Mouse (Mus musculus): Measurements from ENCODE around the gene Ankrd2. TPM values are rescaled to one million over a fixed set of nuclear protein-coding genes. Genes with fewer than 3 reads are reported as not detected.

Ankrd2 gene
- total and polyA plus RNA-seq, 3 experiments: not detected

GRCm38 (mm10) chr19:42050251-42050650 is 14.5 kb downstream of the Ankrd2 start:
- Histone ChIP-seq H3K79me2 (ENCODE audit: control insufficient read depth, insufficient read depth, low read length, poor library complexity) (no peaks in the 10 kb centered on the region), H3K36me3 (ENCODE audit: control insufficient read depth in 1 of 2, insufficient read depth in 2 of 2, low read length in 2 of 2) (no peaks in the 10 kb centered on the region), H3K9ac (ENCODE audit: control insufficient read depth, low read depth, low read length, poor library complexity, severe bottlenecking) (no peak overlapping the region), H3K27me3 (ENCODE audit: control insufficient read depth in 1 of 2, insufficient read depth in 2 of 2, low read length in 2 of 2) (peaks cover 1 to 5% of the 10 kb centered on the region in 2 experiments), H3K4me1 (ENCODE audit: control insufficient read depth in 1 of 2, insufficient read depth in 2 of 2, low read length in 2 of 2) (peaks cover 0 to 8% of the 10 kb centered on the region in 2 experiments; a peak in 2 of 4 replicates), H3K4me3 (ENCODE audit: control insufficient read depth in 1 of 2, insufficient read depth in 1 of 2, low read depth in 2 of 2, low read length in 2 of 2) (no peak overlapping the region), H3K9me3 (replicated peaks; ENCODE audit: insufficient read depth, low read length) (no peaks in the 10 kb centered on the region), H3K27ac (ENCODE audit: control insufficient read depth, low read depth, low read length) (no peak overlapping the region)
- no peak for DNase-seq (ENCODE audit: low read depth, low spot score)
- no peak for TF ChIP-seq RAD21 (IDR thresholded peaks at IDR 0.05; ENCODE audit: low read depth, low read length)
- no peak for TF ChIP-seq GATA1 (IDR thresholded peaks at IDR 0.05; ENCODE audit: low read depth, low read length)
- no peak for TF ChIP-seq MAFK (IDR thresholded peaks at IDR 0.05; ENCODE audit: borderline replicate concordance, low read depth, low read length)
- no peak for TF ChIP-seq E2F4 (IDR thresholded peaks at IDR 0.05; ENCODE audit: borderline replicate concordance, low read depth, low read length)
- no peak for TF ChIP-seq TBP (IDR thresholded peaks at IDR 0.05; ENCODE audit: low read depth, low read length)
- no peak for TF ChIP-seq TAL1 (IDR thresholded peaks at IDR 0.05; ENCODE audit: low read length)
- TF ChIP-seq MXI1 (IDR thresholded peaks at IDR 0.05; ENCODE audit: low read depth, low read length): no peak
- no peak for TF ChIP-seq ZC3H11A (IDR thresholded peaks at IDR 0.05; ENCODE audit: low read depth, low read length)
- TF ChIP-seq ZKSCAN1 (IDR thresholded peaks at IDR 0.05; ENCODE audit: low read depth, low read length): no peak
- no peak for TF ChIP-seq NRF1 (IDR thresholded peaks at IDR 0.05; ENCODE audit: insufficient read depth, low read depth, low read length, poor library complexity, severe bottlenecking)
- no peak for TF ChIP-seq KAT2A (conservative IDR thresholded peaks at IDR 0.05; ENCODE audit: low read depth, low read length)
- no peak for TF ChIP-seq TCF12 (IDR thresholded peaks at IDR 0.05; ENCODE audit: low read depth, low read length)
- TF ChIP-seq USF2 (IDR thresholded peaks at IDR 0.05; ENCODE audit: borderline replicate concordance in 1 of 2, insufficient read depth in 1 of 2, low read depth in 1 of 2, low read length in 2 of 2): no peak

- Histone ChIP-seq H3K36me3 (ENCODE audit: control insufficient read depth in 1 of 2, insufficient read depth in 2 of 2, low read length in 2 of 2) (no peaks in the 10 kb centered on the region), H3K27ac (ENCODE audit: control insufficient read depth, low read depth, low read length) (no peak overlapping the region)
Measured at GRCm38 (mm10) chr19:42051351-42051750, 15.6 kb downstream of the Ankrd2 start.

GRCm38 (mm10) chr19:42051948-42052347 is 16.1 kb downstream of the Ankrd2 start, which contains the start of gene 4933411K16Rik:
Gene 4933411K16Rik, plus strand, starts transcription at chr19:42052248.
- no peak within 1 kb of the TSS for H3K27ac ChIP-seq (ENCODE audit: control insufficient read depth, low read depth, low read length)
- no peak for TF ChIP-seq TBP (IDR thresholded peaks at IDR 0.05; ENCODE audit: low read depth, low read length)
- no peak for TF ChIP-seq MXI1 (IDR thresholded peaks at IDR 0.05; ENCODE audit: low read depth, low read length)
- TF ChIP-seq BHLHE40 (IDR thresholded peaks at IDR 0.05; ENCODE audit: borderline replicate concordance, low read depth, low read length): no peak
- TF ChIP-seq SIN3A (IDR thresholded peaks at IDR 0.05; ENCODE audit: low read length): no peak
- TF ChIP-seq USF2 (IDR thresholded peaks at IDR 0.05; ENCODE audit: borderline replicate concordance in 1 of 2, insufficient read depth in 1 of 2, low read depth in 1 of 2, low read length in 2 of 2): no peak
- no peak for TF ChIP-seq RAD21 (IDR thresholded peaks at IDR 0.05; ENCODE audit: low read depth, low read length)
- no peak for TF ChIP-seq NRF1 (IDR thresholded peaks at IDR 0.05; ENCODE audit: insufficient read depth, low read depth, low read length, poor library complexity, severe bottlenecking)
- TF ChIP-seq KAT2A (conservative IDR thresholded peaks at IDR 0.05; ENCODE audit: low read depth, low read length): no peak
- no peak for TF ChIP-seq ZKSCAN1 (IDR thresholded peaks at IDR 0.05; ENCODE audit: low read depth, low read length)
- no peak for TF ChIP-seq ZMIZ1 (IDR thresholded peaks at IDR 0.05; ENCODE audit: low read depth, low read length)
- no peak for TF ChIP-seq SMC3 (IDR thresholded peaks at IDR 0.05; ENCODE audit: low read depth, low read length)
- no peak for TF ChIP-seq POLR2AphosphoS2 (IDR thresholded peaks at IDR 0.05; ENCODE audit: low read length)
- peaks cover 7 to 18% of the 10 kb centered on the region in 2 experiments for H3K27me3 ChIP-seq (ENCODE audit: control insufficient read depth in 1 of 2, insufficient read depth in 2 of 2, low read length in 2 of 2)
- H3K79me2 ChIP-seq (ENCODE audit: control insufficient read depth, insufficient read depth, low read length, poor library complexity): no peaks in the 10 kb centered on the region
- no peak within 1 kb of the TSS for H3K9ac ChIP-seq (ENCODE audit: control insufficient read depth, low read depth, low read length, poor library complexity, severe bottlenecking)
- no peaks in the 10 kb centered on the region for H3K4me1 ChIP-seq (ENCODE audit: control insufficient read depth in 1 of 2, insufficient read depth in 2 of 2, low read length in 2 of 2)
- no peak within 1 kb of the TSS for H3K4me3 ChIP-seq (ENCODE audit: control insufficient read depth in 1 of 2, insufficient read depth in 1 of 2, low read depth in 2 of 2, low read length in 2 of 2)
- H3K9me3 ChIP-seq (replicated peaks; ENCODE audit: insufficient read depth, low read length): no peaks in the 10 kb centered on the region
- no peaks in the 10 kb centered on the region for H3K36me3 ChIP-seq (ENCODE audit: control insufficient read depth in 1 of 2, insufficient read depth in 2 of 2, low read length in 2 of 2)
- no peak for DNase-seq (ENCODE audit: low read depth, low spot score)

More at GRCm38 (mm10) chr19:42051351-42051750, 15.6 kb downstream of the Ankrd2 start:
- Histone ChIP-seq H3K4me1 (ENCODE audit: control insufficient read depth in 1 of 2, insufficient read depth in 2 of 2, low read length in 2 of 2) (no peaks in the 10 kb centered on the region), H3K79me2 (ENCODE audit: control insufficient read depth, insufficient read depth, low read length, poor library complexity) (no peaks in the 10 kb centered on the region), H3K9ac (ENCODE audit: control insufficient read depth, low read depth, low read length, poor library complexity, severe bottlenecking) (no peak overlapping the region), H3K4me3 (ENCODE audit: control insufficient read depth in 1 of 2, insufficient read depth in 1 of 2, low read depth in 2 of 2, low read length in 2 of 2) (no peak overlapping the region), H3K27me3 (ENCODE audit: control insufficient read depth in 1 of 2, insufficient read depth in 2 of 2, low read length in 2 of 2) (peaks cover 5 to 13% of the 10 kb centered on the region in 2 experiments), H3K9me3 (replicated peaks; ENCODE audit: insufficient read depth, low read length) (no peaks in the 10 kb centered on the region)
- TF ChIP-seq ELF1 (IDR thresholded peaks at IDR 0.05; ENCODE audit: low read depth, low read length): no peak
- TF ChIP-seq TBP (IDR thresholded peaks at IDR 0.05; ENCODE audit: low read depth, low read length): peak; percentile 78
- no peak for TF ChIP-seq CHD2 (IDR thresholded peaks at IDR 0.05; ENCODE audit: low read length)
- DNase-seq (ENCODE audit: low read depth, low spot score): no peak

All from MEL (cell line).